Mouse (Mus musculus) frontal cortex, postnatal 14 days (tissue): ENCODE results near the gene Sox18.

Experiments used
- DNase-seq, 2 experiments: peaks; one replicate each; pipeline ENCODE4 v3.0.0; 2022; ENCODE audit warnings: low spot score in 2 of 2

Gene Sox18

DNA sequence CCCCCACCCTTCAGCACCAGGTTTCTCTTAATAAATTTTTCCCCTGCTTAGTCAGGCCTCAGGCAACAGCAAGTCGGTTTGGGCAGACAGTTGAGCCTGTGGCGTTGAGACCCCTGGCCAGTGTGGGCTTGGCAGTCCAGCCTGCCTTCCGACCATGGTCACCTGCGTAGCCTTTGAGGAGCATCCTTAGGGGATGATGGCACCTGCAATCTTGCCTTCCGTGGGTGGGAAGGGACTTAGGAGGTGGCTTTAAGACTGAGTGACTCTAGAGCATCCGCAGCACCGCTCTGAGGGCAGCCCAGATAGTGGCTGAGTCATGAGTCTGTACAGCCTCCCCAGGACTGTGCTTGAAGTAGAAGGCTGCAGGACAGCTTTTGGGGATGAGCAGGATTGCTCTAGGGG, 9.3 kb upstream of the Sox18 start:
- DNase-seq: no peak

- DNase-seq: peak; percentile 49 to 66
These were observed 8.7 kb upstream of the Sox18 start, which contains the start of gene Tcea2 for GRCm38 (mm10) chr2:181679951-181680715. Gene Tcea2 (plus strand): TSS chr2:181680310.

GRCm38 (mm10) chr2:181678780-181679179, 7.3 kb upstream of the Sox18 start:
- peak; percentile 60 to 61 for DNase-seq

DNA sequence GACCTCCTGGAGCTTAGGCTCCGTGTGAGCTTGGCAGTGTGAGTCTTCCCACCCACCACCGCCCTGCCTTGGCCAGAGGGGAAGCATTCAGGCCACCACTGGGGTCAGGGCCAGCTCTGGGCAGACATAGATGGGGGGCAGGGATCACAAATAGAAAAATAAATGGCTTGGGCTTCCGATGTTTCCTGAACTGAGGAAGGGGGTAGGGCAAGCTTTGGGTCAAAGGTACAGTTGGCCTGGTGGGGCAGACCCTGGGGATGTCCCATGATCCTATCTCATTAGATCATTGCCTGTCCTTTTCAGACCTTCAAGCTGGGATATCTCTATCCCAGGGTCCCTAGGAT, 6.3 kb upstream of the Sox18 start:
- no peak for DNase-seq

GRCm38 (mm10) chr2:181677096-181677754, 5.8 kb upstream of the Sox18 start:
- no peak for DNase-seq

- no peak for DNase-seq
These were observed 5.0 kb upstream of the Sox18 start for GRCm38 (mm10) chr2:181676424-181676823.

DNA sequence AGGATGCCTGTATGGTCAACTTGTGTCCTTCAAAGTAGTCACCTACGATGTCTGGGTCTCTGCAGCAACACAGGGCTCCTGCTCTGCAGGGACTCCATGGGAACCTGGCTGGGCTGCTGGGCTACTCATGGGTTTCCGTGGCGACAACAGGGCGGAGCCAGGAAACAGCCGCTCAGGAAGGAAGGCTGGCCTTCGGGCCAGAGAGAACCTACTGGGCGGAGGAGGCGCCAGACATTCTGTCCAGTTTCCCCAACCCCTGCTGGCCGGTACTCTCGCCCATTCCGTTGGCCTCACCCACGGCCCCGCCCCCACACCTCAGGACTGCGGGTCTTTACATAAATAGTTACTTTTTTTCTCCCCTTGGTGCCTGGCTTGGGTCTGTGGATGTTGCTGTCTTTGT, 4.0 kb upstream of the Sox18 start:
- no peak for DNase-seq

- no peak for DNase-seq
These were observed 3.5 kb upstream of the Sox18 start for GRCm38 (mm10) chr2:181674934-181675333.

DNA sequence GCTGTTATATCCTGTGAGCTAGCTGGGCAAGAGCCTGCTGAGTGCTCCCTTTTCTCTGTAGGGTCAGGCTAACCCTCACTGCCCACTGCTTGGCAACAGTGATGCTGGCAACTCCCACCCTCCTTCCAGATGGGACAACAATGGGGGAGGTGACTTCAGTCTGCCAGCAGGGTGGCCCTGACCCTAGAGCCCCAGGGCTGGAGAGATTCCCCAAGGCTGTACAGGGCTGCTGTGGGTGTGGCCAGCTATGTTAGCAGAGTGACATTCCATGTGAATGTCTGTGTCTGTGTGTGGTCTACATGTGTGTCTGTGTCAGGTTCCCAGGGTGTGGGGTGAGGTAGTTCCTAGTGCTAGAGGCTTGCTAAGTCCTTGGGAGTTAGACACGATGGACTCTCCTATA, 2.1 kb upstream of the Sox18 start:
- no peak for DNase-seq

GRCm38 (mm10) chr2:181671984-181672383, 544 bp upstream of the Sox18 start:
- DNase-seq: no peak

- no peak for DNase-seq
These were observed 528 bp downstream of the Sox18 start for GRCm38 (mm10) chr2:181670913-181671311.

DNA sequence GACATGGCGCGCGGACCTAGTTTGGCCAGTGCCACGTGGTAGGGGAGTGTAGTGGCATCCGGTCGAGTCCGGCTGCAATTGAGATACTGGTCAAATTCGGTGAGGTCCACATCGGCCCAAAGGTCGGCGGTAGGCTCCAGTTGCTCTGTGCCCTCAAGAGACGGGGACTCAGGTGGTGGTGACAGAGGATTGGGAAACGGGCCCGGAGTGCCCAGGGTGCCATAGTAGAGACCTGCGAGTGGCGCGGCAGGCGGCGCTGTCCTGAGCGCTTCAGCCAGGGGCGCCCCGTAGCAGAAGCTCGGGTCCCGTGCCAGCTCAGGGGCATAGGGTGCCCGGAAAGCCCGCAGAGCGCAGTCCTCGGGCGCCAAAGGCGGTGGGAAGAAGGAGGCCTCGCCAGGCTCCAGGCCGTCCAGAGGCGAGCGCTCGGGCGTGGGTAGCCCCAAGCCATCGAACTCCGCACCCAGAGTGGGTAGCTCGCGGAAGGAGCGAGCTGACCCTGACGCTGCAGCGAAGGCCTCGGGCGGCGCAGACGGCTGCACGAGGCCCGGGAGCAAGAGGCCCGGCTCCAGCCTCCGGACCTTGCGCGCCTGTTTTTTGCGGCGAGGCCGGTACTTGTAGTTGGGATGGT, 1.0 kb downstream of the Sox18 start:
- DNase-seq: no peak

- DNase-seq: no peak
These were observed 8.2 kb downstream of the Sox18 start for GRCm38 (mm10) chr2:181663298-181663630.

GRCm38 (mm10) chr2:181662620-181663297, 8.7 kb downstream of the Sox18 start:
- no peak for DNase-seq

- peak; percentile 65 to 67 for DNase-seq
These were observed 11.8 kb downstream of the Sox18 start for GRCm38 (mm10) chr2:181659609-181660055.

GRCm38 (mm10) chr2:181658930-181659555, 12.4 kb downstream of the Sox18 start:
- peak in 1 of 2 experiments; percentile 48 for DNase-seq

DNA sequence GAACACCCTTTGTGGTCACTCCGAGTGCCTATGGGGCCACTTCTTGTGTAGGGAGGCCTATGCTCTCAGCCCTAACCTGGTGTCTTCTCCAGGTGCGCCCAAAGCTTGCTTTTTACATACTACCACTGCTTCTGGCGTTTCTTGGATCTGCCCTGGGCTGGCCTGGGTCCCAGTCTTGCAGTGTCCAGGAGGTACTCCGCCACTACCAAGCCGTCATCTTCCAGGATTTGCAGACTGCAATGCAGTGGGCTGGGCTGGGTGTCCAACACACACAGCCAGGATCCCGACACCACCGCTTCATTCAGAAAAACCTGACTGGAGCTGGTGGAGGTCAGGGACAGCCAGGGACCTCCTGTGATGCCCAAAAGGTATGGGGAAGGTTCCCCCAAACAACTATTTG, 12.9 kb downstream of the Sox18 start:
- no peak for DNase-seq

DNA sequence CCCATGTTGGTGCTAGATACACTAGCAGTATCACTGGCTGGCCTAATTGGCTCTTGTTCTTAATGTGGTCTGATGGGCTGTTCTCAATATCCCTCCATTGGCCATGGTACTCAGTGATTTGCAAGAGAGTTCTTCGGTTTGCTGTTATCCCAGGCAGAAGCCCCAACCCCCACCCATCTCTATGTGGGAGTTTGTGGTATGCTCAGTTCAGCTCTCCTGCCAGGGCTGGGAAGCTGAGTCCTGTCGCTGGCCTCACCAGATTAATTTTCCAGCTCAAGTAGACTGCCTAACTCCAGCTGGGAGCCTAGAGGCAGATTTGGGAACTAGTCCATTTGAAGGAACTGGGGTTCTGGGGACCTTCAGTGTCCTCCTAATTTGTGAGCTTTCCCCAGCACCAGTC, 14.0 kb downstream of the Sox18 start:
- DNase-seq: no peak

DNA sequence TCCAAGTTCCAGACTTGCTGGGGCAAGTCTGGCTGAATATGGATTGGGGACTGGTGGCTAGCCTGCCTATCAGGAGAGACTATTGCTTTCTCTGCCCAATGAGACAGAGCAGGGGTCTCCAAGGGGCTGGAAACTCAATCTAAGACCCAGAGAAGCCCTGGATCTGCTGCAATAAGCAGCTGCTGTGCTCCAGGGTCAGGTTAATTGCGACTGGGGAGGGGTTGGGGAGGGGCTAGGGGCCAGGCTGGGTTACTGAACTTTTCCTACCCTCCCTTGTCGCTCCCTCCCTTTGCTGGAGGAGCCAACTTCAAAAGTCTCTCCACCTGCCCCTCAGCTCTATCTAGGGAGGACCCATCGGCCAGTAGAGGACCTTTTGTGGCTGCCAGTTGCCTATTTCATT, 14.7 kb downstream of the Sox18 start, which contains the start of gene Gm29797:
Gene Gm29797, plus strand, starts transcription at position 301 of the 400 bp plus-strand sequence.
- no peak for DNase-seq

DNA sequence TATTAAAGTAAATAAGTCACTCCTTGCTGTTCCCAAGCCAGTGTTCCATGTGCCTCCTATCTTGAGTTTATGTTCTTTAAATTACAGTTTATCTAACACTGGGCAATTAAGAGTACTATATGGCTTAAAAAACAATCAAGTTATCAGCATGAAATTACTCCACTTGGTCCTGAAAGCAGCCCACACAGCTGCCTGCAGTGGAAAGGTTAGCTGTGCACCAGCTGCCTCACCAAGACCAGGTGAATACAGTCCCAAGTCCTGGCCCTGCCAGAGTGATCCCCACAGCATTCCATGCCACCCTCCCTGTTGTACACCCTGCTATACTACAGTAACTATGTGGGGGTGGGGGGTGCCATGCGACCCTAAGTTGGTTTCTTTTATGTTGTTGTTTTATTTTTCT, 17.9 kb downstream of the Sox18 start:
- no peak for DNase-seq

- DNase-seq: no peak
These were observed 18.4 kb downstream of the Sox18 start for GRCm38 (mm10) chr2:181653065-181653464.

DNA sequence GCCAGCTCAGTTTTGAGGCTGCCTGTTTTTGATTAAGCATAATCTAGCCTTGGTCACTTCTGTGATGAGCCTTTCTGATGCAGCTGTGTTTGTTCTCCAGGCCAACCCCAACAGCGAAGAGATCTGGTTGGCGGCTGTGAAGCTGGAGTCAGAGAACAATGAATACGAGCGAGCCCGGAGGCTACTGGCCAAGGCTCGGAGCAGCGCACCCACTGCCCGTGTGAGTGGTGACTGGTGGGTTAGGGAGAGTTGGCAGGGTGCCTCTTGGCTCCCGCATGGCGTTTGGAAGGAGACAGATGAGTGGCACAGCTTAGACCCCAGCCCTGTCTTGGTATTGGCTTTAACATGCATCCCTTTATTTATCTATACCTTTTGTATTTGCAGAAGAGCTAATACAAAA, 22.5 kb downstream of the Sox18 start:
- DNase-seq: no peak
